Comparison of ENCODE assay signal across 36 mouse cellular contexts in genomic region chr1:36591408-36591807, GRCm38 (mm10). TPM values are rescaled to one million over a fixed set of nuclear protein-coding genes. Genes with fewer than 3 reads are reported as not detected.
DNase-seq lines count a peak whose midpoint lies in the region; ATAC-seq and TF ChIP-seq lines count a peak whose summit lies in the region.
"Had no signal": no experiment of that assay in that cellular context is flagged by ENCODE, and none has a peak within 500 bp of the region (broad histone marks: within the 10 kb centered on the region; RNA-seq: fewer than 3 reads in every experiment).

No protein-coding gene starts in this region.

- H3K4me3 ChIP-seq in gastrocnemius, adult 2 months: no peak overlapping the region
- H3K4me3 ChIP-seq in thymus, adult 2 months (ENCODE audit: control insufficient read depth, insufficient read depth, low read length): 0 out of 2 replicates have a peak overlapping the region, but pooled peaks have one; percentile 7
- no peak overlapping the region for H3K4me3 ChIP-seq in liver, embryonic 12.5 days
- H3K4me3 ChIP-seq: forebrain, embryonic 15.5 days; heart, embryonic 15.5 days; hindbrain, embryonic 15.5 days; kidney, embryonic 15.5 days; layer of hippocampus, adult 2 months; left cerebral cortex, adult 2 months; limb, embryonic 13.5 days had no signal

- DNase-seq in gastrocnemius, adult 2 months: no peak
- no peak for DNase-seq in gastrocnemius, adult 8-10 months (ENCODE audit: low spot score in 2 of 2)
- peak; percentile 42 for DNase-seq in thymus, adult 2 months
- DNase-seq in thymus, postnatal 10 days (ENCODE audit: low spot score in 2 of 2): no peak
- peak; percentile 48 for DNase-seq in thymus, postnatal 4 days
- no peak for DNase-seq in Muller cell, postnatal 12 days (ENCODE audit: inconsistent ontology term)
- DNase-seq: adrenal gland, adult 8-10 months; cerebellum, adult 2 months; cerebellum, postnatal 14 days; heart, postnatal 4 days; kidney, adult 11 months; kidney, postnatal 25 days; liver, postnatal 0 days; lung, postnatal 36 days; midbrain, embryonic 14.5 days; right cerebral cortex, postnatal 25 days; spleen, adult 18-20 months had no signal

- no peaks in the 10 kb centered on the region for H3K9me3 ChIP-seq in liver, embryonic 12.5 days (replicated peaks)
- H3K9me3 ChIP-seq: forebrain, embryonic 15.5 days; heart, embryonic 15.5 days; hindbrain, embryonic 15.5 days; kidney, embryonic 15.5 days; limb, embryonic 13.5 days had no signal

- no peaks in the 10 kb centered on the region for H3K27me3 ChIP-seq in thymus, adult 2 months (ENCODE audit: control insufficient read depth, insufficient read depth, low read length)
- peaks cover 3% of the 10 kb centered on the region; the same call in 1 of the 2 replicates for H3K27me3 ChIP-seq in liver, embryonic 12.5 days (replicated peaks)
- H3K27me3 ChIP-seq: heart, embryonic 15.5 days; hindbrain, embryonic 15.5 days; kidney, embryonic 15.5 days; limb, embryonic 13.5 days had no signal

- no peak overlapping the region for H3K9ac ChIP-seq in liver, embryonic 12.5 days
- H3K9ac ChIP-seq: forebrain, embryonic 15.5 days; heart, embryonic 15.5 days; hindbrain, embryonic 15.5 days; kidney, embryonic 15.5 days; limb, embryonic 13.5 days; liver, postnatal 0 days had no signal

- no peak overlapping the region for H3K4me2 ChIP-seq in liver, embryonic 12.5 days
- H3K4me2 ChIP-seq: forebrain, embryonic 15.5 days; heart, embryonic 15.5 days; hindbrain, embryonic 15.5 days; kidney, embryonic 15.5 days; limb, embryonic 13.5 days; liver, embryonic 11.5 days had no signal

- peak; percentile 62 for ATAC-seq in megakaryocyte progenitor cell, adult 5-6 weeks (replicated peaks; ENCODE audit: poor library complexity)
- ATAC-seq in liver, embryonic 12.5 days: no peak
- ATAC-seq: activated CD4-positive, CD25-positive, alpha-beta regulatory T cell, adult 4 months; CD4-positive, CD25-positive, alpha-beta regulatory T cell, adult 4 months; forebrain, embryonic 15.5 days; inflammation-experienced regulatory T-cells, adult 6 months; liver, postnatal 0 days had no signal

- no peak for TF ChIP-seq CTCF in gastrocnemius, adult 2 months (IDR thresholded peaks at IDR 0.05)
- no peak for TF ChIP-seq CTCF in thymus, adult 2 months (IDR thresholded peaks at IDR 0.05; ENCODE audit: borderline replicate concordance, control insufficient read depth, extremely low read depth, insufficient read depth, low read length, poor library complexity)

- WGBS in thymus, adult 2 months: 3% methylated on average over 2 of the region's 2 CpGs
- 36% methylated on average over 2 of the region's 2 CpGs for WGBS in liver, embryonic 12.5 days (ENCODE audit: insufficient replicate concordance)

- H3K27ac ChIP-seq in gastrocnemius, adult 2 months: peak overlapping the region; percentile 86
- peak overlapping the region; percentile 43; the same call in 1 of the 2 replicates for H3K27ac ChIP-seq in thymus, adult 2 months (ENCODE audit: control insufficient read depth, insufficient read depth, low read length)
- no peak overlapping the region for H3K27ac ChIP-seq in liver, embryonic 12.5 days
- H3K27ac ChIP-seq: forebrain, embryonic 15.5 days; hindbrain, embryonic 15.5 days; kidney, embryonic 15.5 days; layer of hippocampus, adult 2 months; left cerebral cortex, adult 2 months; limb, embryonic 13.5 days had no signal

- H3K36me3 ChIP-seq in thymus, adult 2 months (ENCODE audit: control insufficient read depth, insufficient read depth, low read length): no peaks in the 10 kb centered on the region
- H3K36me3 ChIP-seq in liver, embryonic 12.5 days: no peaks in the 10 kb centered on the region
- H3K36me3 ChIP-seq: forebrain, embryonic 15.5 days; heart, embryonic 15.5 days; hindbrain, embryonic 15.5 days; kidney, embryonic 15.5 days; limb, embryonic 13.5 days had no signal

- intact Hi-C loops in gastrocnemius, adult 2 months (cut with DNase I): no loop called here

- TF ChIP-seq POLR2A in thymus, adult 2 months (IDR thresholded peaks at IDR 0.05; ENCODE audit: control insufficient read depth, extremely low read depth, insufficient read depth, low read length, poor library complexity): no peak

- peaks cover 68% of the 10 kb centered on the region for H3K4me1 ChIP-seq in thymus, adult 2 months (replicated peaks; ENCODE audit: control insufficient read depth, insufficient read depth, low read length)
- H3K4me1 ChIP-seq in liver, embryonic 12.5 days: peaks cover 32% of the 10 kb centered on the region

RNA-seq across cellular contexts. Expression of gene Sema4c, which starts 33.3 kb away (rescaled TPM):
- total RNA-seq in gastrocnemius, adult 2 months (2021): 10 to 100 TPM in 1 of 2 experiments, 1 to 10 TPM in 1; 6.8 to 10.0 TPM
- total RNA-seq in gastrocnemius, adult 8-10 months (2022): 1 to 10 TPM; 2.7 to 5.2 (median 4.6) TPM
- polyA plus RNA-seq in thymus, adult 2 months (2012; rRNA removed): 15.5 and 16.8 TPM in 2 replicates
- 0.42 and 0.66 TPM in 2 replicates for total RNA-seq in megakaryocyte progenitor cell, adult 5-6 weeks (2015)
- total RNA-seq in megakaryocyte progenitor cell, adult 5-6 weeks (2017): 0.64 and 1.00 TPM in 2 replicates
- 3.9 TPM in 2 replicates for polyA plus RNA-seq in liver, embryonic 12.5 days (2016; fragmentation: Nextera tagmentation; extraction: Ambion mirVana)

RNA-seq across cellular contexts. Expression of gene Ankrd39, which starts 44.2 kb away (rescaled TPM):
- total RNA-seq in gastrocnemius, adult 2 months (2021): 1 to 10 TPM; 7.2 to 9.3 TPM
- total RNA-seq in gastrocnemius, adult 8-10 months (2022): 1 to 10 TPM; 6.3 to 9.7 (median 9.4) TPM
- polyA plus RNA-seq in thymus, adult 2 months (2012; rRNA removed): 48.4 and 51.8 TPM in 2 replicates
- total RNA-seq in megakaryocyte progenitor cell, adult 5-6 weeks (2015): 4.6 and 4.9 TPM in 2 replicates
- 5.4 and 7.3 TPM in 2 replicates for total RNA-seq in megakaryocyte progenitor cell, adult 5-6 weeks (2017)
- 9.0 and 10.5 TPM in 2 replicates for polyA plus RNA-seq in liver, embryonic 12.5 days (2016; fragmentation: Nextera tagmentation; extraction: Ambion mirVana)

RNA-seq across cellular contexts. Expression of gene Gm42417, which starts 52.2 kb away (rescaled TPM):
- total RNA-seq in gastrocnemius, adult 2 months (2021): 1,000 to 10,000 TPM in 1 of 2 experiments, 100 to 1,000 TPM in 1; 819 to 1,877 TPM
- 1,000 to 10,000 TPM in 3 of 4 experiments, 100 to 1,000 TPM in 1; 926 to 1,454 (median 1,403) TPM for total RNA-seq in gastrocnemius, adult 8-10 months (2022)
- not detected in 2 replicates for polyA plus RNA-seq in thymus, adult 2 months (2012; rRNA removed)
- 0.62 and 0.83 TPM in 2 replicates for total RNA-seq in megakaryocyte progenitor cell, adult 5-6 weeks (2015)
- total RNA-seq in megakaryocyte progenitor cell, adult 5-6 weeks (2017): 3.1 TPM in 1 of 2 replicates, not detected in the other
- polyA plus RNA-seq in liver, embryonic 12.5 days (2016; fragmentation: Nextera tagmentation; extraction: Ambion mirVana): 0.15 and 0.29 TPM in 2 replicates
- total RNA-seq: adrenal gland, adult 8-10 months; adrenal gland, postnatal 4 days; layer of hippocampus, adult 2 months; layer of hippocampus, postnatal 14 days; left cerebral cortex, adult 2 months; left cerebral cortex, postnatal 25 days; monocyte, adult 5-6 weeks had no signal
- polyA plus RNA-seq: embryonic facial prominence, embryonic 11.5 days; forebrain, embryonic 15.5 days; frontal cortex, adult 2 months; heart, embryonic 15.5 days; liver, embryonic 11.5 days; liver, postnatal 0 days; midbrain, embryonic 14.5 days had no signal

RNA-seq across cellular contexts. Expression of gene Ankrd23, which starts 54.7 kb away (rescaled TPM):
- total RNA-seq in gastrocnemius, adult 2 months (2021): 1,000 to 10,000 TPM; 1,971 to 4,216 TPM
- 1,000 to 10,000 TPM; 2,275 to 3,003 (median 2,494) TPM for total RNA-seq in gastrocnemius, adult 8-10 months (2022)
- 40.4 and 56.2 TPM in 2 replicates for polyA plus RNA-seq in thymus, adult 2 months (2012; rRNA removed)
- total RNA-seq in megakaryocyte progenitor cell, adult 5-6 weeks (2015): 1.3 and 2.5 TPM in 2 replicates
- 4.8 and 7.4 TPM in 2 replicates for total RNA-seq in megakaryocyte progenitor cell, adult 5-6 weeks (2017)
- polyA plus RNA-seq in liver, embryonic 12.5 days (2016; fragmentation: Nextera tagmentation; extraction: Ambion mirVana): 4.0 and 6.9 TPM in 2 replicates

Comparison
In these comparisons a context has a peak if more than half of its experiments do, and no peak if none do; other contexts are left out.
1. DNase-seq: peak in thymus, adult 2 months (single experiment) and thymus, postnatal 4 days (single experiment); none in gastrocnemius, adult 2 months (single experiment), gastrocnemius, adult 8-10 months (0 of 2), thymus, postnatal 10 days (0 of 2) and Muller cell, postnatal 12 days (single experiment).
2. RNA of gene Gm42417, which starts 52.2 kb away (total RNA-seq): 819 to 1,877 TPM in gastrocnemius, adult 2 months and 926 to 1,454 TPM in gastrocnemius, adult 8-10 months; 0.62 to 3.1 TPM in megakaryocyte progenitor cell, adult 5-6 weeks; every median in the first group is over 100 times any median in the second.